Mouse (Mus musculus): Measurements from ENCODE around the gene Bhlhe23.

GRCm38 (mm10) chr2:180813982-180814568, 37.4 kb upstream of the Bhlhe23 start:
- TF ChIP-seq POLR2A (IDR thresholded peaks at IDR 0.05; ENCODE audit: borderline replicate concordance, extremely low read depth, insufficient read depth, insufficient read length, poor library complexity, severe bottlenecking): no peak
- TF ChIP-seq CTCF (IDR thresholded peaks at IDR 0.05; ENCODE audit: borderline replicate concordance, extremely low read depth, insufficient read depth, insufficient read length): no peak

Measured in brain, embryonic 14.5 days (tissue).